Mouse (Mus musculus) ovary, postnatal 10 days (tissue): ENCODE measurements around the gene Lingo1.

ENCODE experiments used
- DNase-seq: peaks from one replicate; pipeline ENCODE4 v3.0.0; 2022; ENCODE audit warnings: low spot score

Gene Lingo1

GRCm38 (mm10) chr9:56795721-56796655 is at the start of gene Lingo1:
Gene Lingo1 (minus strand): TSS chr9:56796468.
- DNase-seq = no peak

DNA sequence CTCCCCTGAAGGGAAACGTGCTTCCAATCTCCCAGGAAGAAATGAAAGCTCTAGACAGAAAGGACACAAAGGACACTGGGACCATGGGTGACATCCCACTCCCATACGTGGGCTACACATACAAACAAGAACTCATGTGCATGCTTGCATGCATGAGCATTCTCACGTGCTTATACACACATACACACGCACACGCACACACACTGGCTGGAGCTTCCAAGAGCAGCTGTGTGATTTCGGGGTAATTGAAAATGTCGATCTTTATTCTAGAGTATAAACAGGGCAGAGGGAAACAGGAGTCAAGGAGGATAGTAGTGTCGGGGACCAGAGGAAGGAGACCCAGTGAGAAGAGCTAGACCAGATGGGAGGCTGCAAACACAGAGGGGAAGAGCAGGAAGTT is 48.4 kb upstream of the Lingo1 start:
- no peak for DNase-seq

GRCm38 (mm10) chr9:56843679-56844188 is 47.5 kb upstream of the Lingo1 start:
- peak; percentile 33 for DNase-seq

GRCm38 (mm10) chr9:56842303-56842719 is 46.0 kb upstream of the Lingo1 start:
- DNase-seq = no peak

DNA sequence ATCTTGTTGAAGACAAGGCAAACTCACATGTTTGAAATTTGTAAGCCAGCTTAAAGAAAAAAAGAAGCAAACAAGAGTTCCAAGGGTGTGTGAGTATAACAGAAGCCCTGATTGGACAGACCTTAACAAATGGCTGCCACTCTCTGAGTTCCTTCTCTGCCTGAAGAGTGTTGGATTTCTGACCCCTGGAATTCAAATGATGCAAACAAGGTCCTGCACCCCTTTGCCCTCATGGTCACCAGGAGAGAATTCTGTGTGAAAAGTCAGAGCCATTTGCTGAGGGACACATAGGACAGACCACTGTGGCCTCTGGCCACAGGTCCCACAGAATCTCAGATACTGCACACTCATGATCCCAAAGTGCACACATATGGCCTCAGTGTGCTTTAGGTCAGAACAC is 45.6 kb upstream of the Lingo1 start:
- DNase-seq = no peak

DNA sequence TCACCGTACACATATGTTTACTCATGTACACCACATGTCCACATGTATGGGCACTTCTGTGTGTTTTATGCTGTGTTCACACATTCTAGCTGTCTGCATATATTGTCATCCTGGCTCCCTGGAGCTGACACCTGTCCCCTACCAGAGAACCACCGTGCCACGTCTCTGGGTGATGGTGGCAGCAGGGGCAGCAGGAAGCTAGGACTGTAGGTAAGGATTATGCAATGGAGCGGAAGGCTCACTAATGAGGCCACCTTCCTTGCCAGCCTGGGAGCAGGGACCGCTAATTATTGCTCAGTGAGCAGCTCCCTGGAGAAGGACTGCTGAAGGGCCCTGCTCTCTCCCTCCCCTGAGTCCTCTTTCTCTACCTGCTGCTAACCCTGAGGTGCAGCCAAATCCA is 44.5 kb upstream of the Lingo1 start:
- no peak for DNase-seq

DNA sequence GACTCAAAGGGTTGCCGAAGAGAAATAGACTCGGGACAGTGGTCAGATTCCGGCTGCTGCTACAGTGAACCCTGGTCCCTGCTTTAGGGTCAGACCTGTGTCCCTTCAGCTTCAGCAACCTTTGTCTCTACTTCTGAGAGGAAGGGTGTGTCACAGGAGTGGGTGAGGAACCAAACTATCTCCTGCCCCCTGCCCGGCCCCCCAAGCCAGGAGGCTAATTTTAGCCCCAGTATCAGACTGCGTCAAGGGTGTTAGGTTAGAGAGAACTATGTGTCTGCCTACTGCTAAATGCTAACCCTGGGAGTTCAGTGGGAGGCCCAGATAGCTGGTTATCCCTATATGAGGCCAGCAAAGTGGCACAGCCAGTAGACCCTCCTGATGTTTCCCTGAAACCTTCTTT is 38.9 kb upstream of the Lingo1 start:
- no peak for DNase-seq

DNA sequence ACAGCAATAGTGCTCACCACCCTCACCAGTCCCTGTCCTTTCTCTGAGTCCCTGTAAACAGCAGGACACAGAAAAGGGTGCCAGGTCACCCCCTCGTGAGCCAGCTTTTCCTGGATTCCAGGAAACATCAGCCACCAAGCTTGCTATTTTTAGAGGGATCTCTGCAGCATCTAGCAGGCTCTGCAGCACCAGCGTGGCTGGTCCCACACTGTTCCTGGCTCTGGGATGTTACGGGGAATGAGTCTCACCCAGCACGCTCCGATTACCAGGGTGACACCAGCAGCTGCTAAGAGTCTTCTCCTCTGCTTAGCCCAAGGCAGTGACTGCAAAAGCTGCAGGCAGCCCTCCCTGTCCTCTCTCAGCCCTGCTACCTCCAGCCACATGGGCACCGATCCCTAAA is 36.6 kb upstream of the Lingo1 start:
- no peak for DNase-seq

- no peak for DNase-seq
These were observed 35.6 kb upstream of the Lingo1 start for GRCm38 (mm10) chr9:56831904-56832303.

- DNase-seq = no peak
These were observed 33.9 kb upstream of the Lingo1 start for GRCm38 (mm10) chr9:56830162-56830561.

DNA sequence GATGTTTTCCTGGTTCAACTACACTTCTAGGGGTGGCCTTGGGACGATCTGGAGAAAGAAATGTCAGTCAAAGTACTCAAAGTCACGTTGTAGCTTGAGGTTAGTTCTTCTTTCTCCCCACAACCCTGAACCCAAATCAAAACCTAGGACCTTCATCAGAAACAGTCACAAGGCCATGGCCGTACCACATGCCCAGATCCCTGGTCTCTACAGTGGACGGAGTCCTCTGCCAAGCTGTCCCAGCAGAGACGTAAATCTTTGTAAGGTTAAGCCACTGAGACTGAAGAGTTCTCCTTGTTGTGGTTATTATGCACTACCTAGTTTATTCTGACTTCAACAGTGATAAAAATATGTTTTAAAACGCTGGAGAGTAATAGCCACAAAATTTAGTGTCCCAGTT is 32.6 kb upstream of the Lingo1 start:
- DNase-seq = no peak

DNA sequence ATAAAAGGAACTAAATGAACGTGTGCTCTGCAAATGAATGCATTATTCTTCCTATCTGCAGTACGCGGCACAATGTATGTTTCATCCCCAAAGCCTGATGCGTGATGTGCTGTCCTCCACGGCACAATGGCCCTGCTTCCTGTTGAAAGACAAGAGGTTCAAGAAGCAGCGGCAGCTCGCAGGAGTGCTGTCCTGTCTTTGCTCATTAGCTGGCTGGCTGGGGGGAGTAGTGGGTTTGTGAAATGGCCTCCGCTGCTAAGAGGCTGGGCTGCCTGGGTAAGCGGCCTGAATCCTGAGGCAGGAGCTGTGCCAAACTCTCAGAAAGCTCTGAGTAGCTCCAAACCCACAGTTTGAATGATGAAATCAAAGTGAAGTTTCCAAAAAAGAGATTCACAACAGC is 31.9 kb upstream of the Lingo1 start:
- no peak for DNase-seq

GRCm38 (mm10) chr9:56825476-56826213 is 29.4 kb upstream of the Lingo1 start:
- no peak for DNase-seq

GRCm38 (mm10) chr9:56824900-56825299 is 28.6 kb upstream of the Lingo1 start:
- no peak for DNase-seq

GRCm38 (mm10) chr9:56810916-56811315 is 14.6 kb upstream of the Lingo1 start:
- no peak for DNase-seq

DNA sequence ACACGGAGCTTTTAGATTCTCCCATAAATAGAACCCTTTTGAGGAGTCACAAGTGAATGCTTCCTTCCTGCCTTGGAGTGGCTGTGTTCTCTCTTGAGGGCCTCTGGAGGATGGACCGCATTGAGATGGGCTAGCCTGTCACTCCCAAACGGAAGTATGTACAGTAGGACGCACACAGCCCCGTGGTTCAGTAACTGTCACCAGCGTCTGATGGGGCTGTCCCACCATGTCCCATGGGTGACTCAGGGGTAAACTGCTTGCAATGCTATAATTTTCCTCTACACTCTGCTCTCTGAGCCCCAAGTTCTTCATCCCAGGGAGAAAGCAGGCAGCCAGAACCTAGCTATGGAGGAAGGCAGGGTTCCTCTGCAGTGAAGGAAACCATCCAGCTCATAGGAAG is 11.7 kb upstream of the Lingo1 start:
- DNase-seq = no peak

- DNase-seq = no peak
These were observed 6.9 kb upstream of the Lingo1 start for GRCm38 (mm10) chr9:56803146-56803545.

DNA sequence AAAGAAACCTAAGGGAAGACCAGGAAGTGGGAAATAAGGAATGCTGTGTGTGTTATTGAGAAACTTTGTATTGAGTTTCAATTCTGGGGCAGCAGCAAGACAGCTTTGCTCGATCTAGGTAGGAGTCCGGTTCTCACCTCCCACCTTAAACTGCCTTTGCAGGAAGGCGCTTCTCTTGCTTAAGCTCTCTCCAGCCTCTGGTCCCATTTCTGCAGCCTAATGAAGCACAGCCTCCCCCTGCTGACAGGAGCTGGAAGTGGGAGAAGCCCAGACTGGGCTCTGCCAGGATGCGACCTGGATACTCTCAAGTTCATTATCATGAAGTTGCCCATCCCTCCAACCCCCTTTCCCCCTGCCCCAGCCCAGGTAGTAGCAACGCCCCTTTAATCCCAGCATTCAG is 1.6 kb upstream of the Lingo1 start:
- DNase-seq = peak; percentile 31

DNA sequence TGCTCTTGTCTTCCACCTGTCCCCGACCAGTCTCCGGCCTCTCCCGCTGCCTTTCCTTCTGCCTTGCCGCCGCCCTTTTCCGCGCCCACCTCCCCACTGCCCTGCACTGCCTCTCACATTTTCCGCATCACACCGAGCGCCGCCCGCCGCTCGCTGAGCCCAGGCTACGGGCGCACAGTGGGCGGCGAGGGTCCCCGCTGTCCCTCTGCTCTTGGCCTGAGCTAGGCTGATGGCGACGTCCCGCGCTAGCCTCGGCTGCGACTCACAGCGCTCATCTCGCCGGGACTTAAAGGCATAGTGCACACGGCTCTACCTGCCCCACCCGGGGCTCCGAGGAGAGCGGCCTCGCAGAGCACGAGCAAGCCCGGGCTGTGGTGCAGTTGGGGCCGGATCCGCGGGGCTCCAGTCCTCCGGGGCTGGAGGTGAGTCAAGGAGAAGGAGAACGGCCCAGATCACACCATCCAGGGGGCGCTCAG is 426 bp upstream of the Lingo1 start:
- DNase-seq = no peak

DNA sequence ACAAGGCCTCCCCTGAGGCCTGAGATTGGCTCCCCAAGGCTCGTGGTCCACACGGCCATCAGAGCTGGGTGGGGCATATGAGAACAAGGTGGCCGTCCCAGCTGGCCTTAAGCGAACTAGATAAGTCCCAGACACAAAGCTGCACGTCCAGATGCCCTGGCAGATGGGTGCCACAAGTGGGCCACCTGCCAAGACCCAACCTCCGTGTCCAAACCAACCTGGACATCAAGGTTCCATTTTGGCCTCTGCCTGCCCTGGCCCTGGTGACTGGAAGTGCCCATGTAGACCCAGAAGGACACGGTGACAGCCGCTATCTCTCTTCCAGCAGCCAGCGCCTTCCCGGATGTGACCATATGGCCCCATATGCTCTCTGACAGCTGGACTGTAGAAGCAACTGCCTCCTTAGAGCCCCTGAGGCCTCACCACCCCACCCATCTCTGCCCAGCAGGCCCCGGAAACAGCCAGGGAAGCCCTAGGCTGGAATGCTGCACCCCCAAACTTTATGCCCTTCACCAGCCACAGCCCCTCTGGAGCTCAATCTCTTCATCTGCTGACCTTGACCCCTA is 4.5 kb downstream of the Lingo1 start:
- DNase-seq = no peak

DNA sequence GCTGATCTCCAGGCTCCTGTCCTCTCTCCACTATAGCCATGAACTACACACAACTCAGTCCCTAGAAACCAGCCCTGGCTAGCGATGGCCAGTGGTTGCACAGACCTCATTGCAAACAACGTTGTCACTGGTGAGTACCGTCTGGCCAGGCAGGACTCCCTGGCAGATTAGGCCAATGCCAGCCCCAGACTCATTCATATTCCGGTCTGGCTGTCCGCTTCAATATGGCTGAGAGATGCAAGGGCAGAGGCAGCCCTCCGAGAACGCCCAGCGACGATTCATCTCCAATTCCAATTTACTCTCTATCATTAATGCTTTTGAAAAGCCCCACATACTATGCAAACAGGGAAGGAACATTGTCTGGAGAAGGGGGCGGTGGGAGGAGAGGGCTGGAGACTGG is 11.7 kb downstream of the Lingo1 start:
- DNase-seq = no peak
